Mouse (Mus musculus) mouse embryonic stem cell (cell line): ENCODE data around the gene Ccdc142.

Source experiments
- in situ Hi-C, 2 experiments: fragments of 300-500 bp; cut with MboI; formaldehyde crosslinking; loops; 1 replicate in 1 of 2; 3 replicates in 1 of 2; pipeline ENCODE4 v1.14.3; 2019 to 2020; ENCODE audit warnings: low sequenced_read_pairs in 2 of 2, low pct_unique_long_range_greater_than_20kb in 1 of 2, mixed read lengths in 1 of 2; ENCODE audit not compliant: unreplicated experiment in 1 of 2

The Ccdc142 gene

DNA sequence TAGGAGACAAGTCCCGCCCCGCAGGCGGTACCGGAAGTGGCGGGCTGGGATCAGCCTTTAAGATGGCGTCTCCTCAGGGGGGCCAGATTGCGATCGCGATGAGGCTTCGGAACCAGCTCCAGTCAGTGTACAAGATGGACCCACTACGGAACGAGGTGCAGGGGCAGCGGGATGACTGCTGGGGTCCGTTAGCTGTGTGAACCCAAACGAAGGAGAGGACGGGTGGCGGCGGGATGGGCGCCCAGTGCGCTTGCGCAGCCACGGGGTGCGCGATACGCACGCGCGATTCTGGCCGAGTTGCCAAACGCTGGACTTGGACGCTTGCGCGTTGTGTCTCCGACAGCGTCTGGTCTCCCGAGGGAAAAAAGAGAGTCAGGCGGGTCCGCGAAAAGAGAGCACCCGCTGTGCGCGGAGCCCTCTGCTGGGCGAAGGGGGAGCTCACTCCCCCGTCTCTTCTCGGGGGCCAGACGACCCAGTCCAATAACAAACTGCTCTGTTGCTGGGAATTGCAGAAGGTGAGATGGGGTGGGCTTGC is 23.0 kb upstream of the Ccdc142 start:
- in situ Hi-C loops = no loop called here

DNA sequence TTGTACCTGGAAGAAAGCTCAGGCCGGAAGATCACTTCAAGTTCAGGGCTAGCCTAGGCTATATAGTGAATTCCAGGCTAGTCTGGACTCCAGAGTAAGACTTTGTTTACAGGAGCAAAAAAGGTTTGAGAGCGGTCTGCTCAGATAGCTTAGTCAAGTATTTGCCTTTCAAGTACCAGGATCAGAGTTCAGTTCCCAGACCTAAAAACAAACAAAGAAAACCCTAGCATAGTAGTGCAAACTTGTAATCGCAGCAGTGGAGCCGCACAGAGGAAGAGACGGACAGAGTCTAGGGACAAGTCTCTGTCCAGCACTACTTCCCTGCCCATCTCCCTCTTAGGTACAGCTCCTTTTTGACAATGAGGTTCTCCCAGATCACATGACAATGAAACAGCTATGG is 21.2 kb upstream of the Ccdc142 start:
- in situ Hi-C loops = no loop called here

DNA sequence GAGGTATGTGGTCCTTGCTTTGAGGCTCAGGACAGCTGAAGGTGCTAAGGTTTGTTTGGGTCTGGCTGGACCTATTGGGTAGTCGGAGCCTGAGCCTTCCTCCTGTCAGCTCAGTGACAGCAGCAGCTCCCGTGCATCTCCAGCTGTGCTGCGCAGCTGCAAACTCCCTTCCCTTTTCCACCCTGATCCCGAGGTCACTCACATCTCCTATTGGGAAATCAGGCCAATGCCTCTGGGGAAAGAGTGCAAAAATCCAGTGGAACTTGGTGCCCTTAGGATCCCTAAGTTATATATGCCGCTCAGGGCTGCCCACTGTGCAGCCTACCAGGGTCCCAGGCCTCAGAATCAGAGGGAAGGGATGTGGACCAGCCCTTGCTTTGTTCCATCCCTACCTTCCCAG is 17.9 kb upstream of the Ccdc142 start:
- in situ Hi-C loops = no loop called here

DNA sequence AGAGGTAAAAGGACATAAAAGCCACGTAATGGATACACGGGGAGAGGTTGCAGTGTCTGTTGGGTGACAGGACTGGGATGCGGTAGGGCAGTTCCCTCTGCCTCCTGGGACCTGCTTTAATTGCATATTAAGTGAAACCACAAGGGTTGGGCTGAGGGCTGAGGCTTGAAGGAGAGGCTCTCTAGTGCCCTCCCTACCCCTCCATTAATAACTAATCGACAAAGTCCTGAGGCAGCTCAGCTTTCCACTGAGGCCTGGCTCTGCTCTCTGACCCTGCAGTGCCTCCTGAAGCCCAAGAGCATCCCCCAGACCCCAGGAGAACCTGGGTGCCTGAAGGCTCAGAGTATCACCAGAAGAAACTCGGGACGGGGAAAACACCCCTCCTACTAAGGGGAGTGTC is 16.9 kb upstream of the Ccdc142 start:
- in situ Hi-C loops = no loop called here

- in situ Hi-C loops = no loop called here
Observed at GRCm38 (mm10) chr6:83086121-83087035, 15.0 kb upstream of the Ccdc142 start, which contains the start of gene Lbx2. Gene Lbx2, plus strand, starts transcription at chr6:83086367.

GRCm38 (mm10) chr6:83087205-83087925 is 14.0 kb upstream of the Ccdc142 start:
- in situ Hi-C loops = no loop called here

DNA sequence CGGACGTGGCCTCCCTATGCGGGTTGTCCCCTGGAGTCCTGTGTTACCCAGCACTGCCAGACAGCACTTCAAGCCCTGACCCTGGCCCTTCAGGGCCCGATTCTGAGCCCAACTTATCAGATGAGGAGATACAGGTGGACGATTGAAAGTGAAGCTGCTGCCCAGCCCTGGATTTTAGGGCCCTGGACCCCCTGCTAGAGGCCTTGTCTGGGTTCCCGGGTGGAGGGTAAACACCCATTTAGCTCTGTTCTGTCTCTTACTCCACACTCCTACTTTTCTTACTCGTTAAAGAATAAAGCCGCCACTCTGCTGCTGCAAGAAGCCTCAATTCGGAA is 13.5 kb upstream of the Ccdc142 start:
- in situ Hi-C loops = no loop called here

- in situ Hi-C loops = no loop called here
Observed at GRCm38 (mm10) chr6:83092416-83093127, 8.8 kb upstream of the Ccdc142 start.

GRCm38 (mm10) chr6:83095968-83096367 is 5.4 kb upstream of the Ccdc142 start:
- in situ Hi-C loops = no loop called here

DNA sequence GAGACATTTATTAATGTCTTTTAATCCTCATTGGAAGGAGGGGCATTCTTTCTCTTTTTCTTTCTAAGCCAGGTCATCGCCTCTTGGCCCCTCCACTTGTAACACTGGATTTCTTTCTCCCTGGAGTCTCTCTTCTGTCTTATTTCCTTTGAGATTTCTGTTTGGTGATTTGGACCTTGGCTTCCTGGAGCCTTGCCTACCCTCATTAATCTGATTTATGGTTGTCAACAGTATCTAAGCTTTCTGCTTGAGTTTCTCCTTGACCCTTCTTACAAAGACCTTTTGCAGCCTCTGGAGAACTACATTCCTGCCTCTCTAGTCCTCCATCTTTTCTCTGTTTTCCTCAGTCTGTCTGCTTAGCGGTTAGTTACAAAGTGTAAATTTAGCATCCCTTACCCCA is 3.0 kb upstream of the Ccdc142 start:
- in situ Hi-C loops = no loop called here

DNA sequence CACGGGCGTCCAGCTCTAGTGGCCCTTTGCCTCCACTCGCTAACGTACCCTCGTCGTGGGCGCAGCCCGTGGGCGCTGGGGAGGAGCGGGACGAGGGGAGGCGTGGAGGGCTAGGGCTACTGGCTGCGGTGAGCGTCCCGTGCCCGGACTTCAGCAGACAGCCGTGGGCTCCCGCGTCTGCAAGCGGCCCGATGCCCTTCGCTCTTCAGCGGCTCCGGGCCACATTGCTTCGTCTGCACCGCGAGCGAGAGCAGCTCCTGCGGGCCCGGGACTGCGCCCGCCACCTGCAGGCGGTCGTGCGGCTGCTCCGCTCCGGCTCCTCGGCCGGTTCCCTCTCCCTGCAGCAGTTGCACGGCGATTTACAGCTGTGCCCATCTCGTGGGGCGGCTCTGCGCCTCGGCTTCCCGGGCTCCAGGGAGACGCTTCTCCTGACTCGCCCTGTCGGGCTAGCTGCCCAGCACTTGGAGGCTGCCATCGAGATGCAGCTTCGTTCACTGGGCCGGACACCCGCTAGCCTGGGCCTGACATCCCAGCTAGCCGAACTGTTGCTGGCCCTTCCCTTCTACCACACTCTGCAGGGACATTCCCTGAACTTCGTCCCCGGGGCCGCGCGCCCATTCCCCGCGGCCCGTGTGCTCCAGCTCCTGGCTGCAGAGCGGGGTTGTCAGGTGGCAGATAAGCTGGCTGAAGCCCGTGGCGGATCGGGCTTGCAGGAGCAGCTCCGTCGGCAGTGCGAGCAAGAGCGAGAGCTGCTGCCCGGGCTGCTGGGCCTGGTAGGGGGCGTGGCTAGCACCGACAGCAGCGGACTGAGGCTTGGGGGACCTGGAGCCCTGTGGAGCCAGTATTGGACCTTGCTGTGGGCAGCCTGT is 521 bp downstream of the Ccdc142 start:
- in situ Hi-C loops = loop anchor here in 1 of 2 experiments (5.0 kb wide), 1 partner anchor 95 kb away; no protein-coding TSS in a partner anchor

DNA sequence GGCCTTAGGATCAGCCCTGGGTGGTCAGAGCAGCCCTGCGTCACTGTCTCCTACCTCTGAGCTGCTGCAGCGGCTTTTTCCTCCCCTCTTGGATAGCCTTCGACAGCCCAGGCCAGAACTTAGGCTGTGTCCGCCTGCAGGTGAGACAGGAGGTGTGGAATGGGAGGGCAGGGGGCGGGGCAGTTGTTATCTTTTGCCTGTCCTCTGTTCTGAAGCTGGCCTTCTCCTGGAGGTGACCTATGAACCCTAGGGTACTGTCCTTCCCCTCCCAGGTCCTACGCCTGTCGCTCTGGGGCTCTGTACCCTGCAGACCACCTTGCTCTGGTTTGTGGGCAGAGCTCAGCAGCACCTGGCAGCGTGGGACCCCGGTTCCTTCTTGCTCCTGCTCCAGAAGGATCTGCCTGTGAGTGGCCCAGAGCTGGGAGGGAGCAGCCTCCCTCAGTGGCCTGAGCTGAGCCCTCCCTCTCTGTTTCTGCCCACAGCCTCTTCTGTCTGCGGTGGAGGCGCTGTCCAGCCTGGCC is 1.8 kb downstream of the Ccdc142 start:
- in situ Hi-C loops = loop anchor here in 1 of 2 experiments (5.0 kb wide), 1 partner anchor 96 kb away; no protein-coding TSS in a partner anchor

- in situ Hi-C loops = loop anchor here in 1 of 2 experiments (5.0 kb wide), 1 partner anchor 97 kb away; no protein-coding TSS in a partner anchor
Observed at GRCm38 (mm10) chr6:83104158-83104557, 2.8 kb downstream of the Ccdc142 start.

- in situ Hi-C loops = no loop called here
Observed at GRCm38 (mm10) chr6:83107566-83108400, 6.4 kb downstream of the Ccdc142 start.

DNA sequence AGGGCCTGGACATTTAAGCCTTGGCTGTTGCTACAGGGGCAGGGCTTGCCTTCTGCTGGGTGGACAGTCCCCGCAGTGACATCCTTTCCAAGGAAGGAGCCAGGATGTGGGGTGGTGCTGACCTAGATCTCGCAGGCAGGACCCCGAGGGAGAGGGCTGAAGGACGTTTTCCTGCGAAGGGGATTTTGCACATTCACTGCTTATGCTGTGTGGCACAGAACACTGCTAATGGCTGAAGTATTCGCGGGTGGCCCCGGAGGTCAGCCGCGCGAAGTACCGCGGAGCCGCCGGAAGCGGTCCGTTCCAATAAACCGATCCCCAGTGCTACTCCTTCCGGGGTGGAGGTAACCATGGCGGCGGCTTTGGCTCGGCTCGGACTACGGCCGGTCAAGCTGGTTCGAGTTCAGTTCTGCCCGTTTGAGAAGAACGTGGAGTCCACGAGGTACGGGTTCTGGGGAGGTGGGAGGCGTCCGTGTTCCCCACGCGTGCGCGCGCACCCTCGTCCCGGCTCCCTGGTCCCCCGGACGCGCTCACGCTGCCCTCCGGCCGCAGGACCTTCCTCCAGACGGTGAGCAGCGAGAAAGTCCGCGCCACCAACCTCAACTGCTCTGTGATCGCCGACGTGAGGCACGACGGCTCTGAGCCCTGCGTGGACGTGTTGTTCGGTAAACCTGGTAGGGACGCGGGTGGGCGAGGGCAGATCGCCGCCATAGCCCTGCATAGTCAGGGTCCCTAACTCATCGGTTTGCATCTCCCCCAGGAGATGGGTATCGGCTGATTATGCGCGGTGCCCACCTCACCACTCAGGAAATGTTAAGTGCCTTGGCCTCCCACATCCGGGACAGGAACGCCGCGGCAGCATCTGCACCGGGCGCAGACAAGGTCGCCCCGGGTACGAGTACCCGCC is 7.6 kb downstream of the Ccdc142 start, which contains the start of gene Mrpl53:
Gene Mrpl53 (plus strand): TSS at position 279 of the 907 bp plus-strand sequence.
- in situ Hi-C loops = no loop called here
